Mouse (Mus musculus): ENCODE measurements around the gene Usp15.

GRCm38 (mm10) chr10:123156392-123156791 lies 40.4 kb downstream of the Usp15 start:
- TF ChIP-seq CTCF (IDR thresholded peaks at IDR 0.05; ENCODE audit: low read depth), result no peak
- no peak for TF ChIP-seq EP300 (IDR thresholded peaks at IDR 0.05; ENCODE audit: low read depth)

Data from heart, postnatal 0 days (tissue).